Mouse (Mus musculus): ENCODE results near the gene Plpp3.

DNA sequence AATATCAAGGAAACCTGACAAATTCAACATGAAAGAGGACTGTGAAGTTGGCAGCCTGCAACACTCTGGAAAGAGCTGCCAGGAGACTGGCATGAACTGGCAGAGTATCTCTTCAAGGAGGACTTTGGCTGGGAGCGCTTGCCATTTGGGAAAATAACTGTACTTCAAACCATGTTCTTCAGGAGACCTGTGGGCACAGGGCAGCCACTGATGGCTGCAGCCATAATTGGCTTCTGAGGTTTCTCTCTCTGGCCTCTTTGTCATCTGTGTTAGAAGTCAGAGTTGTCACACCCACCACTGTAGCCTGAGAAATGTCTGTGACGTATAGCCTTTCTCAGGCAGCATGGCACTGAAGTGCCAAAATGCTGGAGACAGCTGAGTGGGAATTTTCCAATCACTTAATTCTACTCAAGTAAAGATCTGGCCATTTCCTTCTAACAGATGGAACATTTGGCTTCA, 46.2 kb downstream of the Plpp3 start:
- TF ChIP-seq CTCF (IDR thresholded peaks at IDR 0.05; ENCODE audit: low read depth, low read length) = no peak
- no peak for TF ChIP-seq POLR2A (IDR thresholded peaks at IDR 0.05; ENCODE audit: extremely low read depth, insufficient read depth, low read length)

All from liver, adult 2 months (tissue).